Mouse (Mus musculus) liver, embryonic 15.5 days (tissue): ENCODE results near the gene Gfy. TPM values are rescaled to one million over a fixed set of nuclear protein-coding genes. Genes with fewer than 3 reads are reported as not detected.

Source experiments
- ATAC-seq: fragments of 200-750 bp; cut with Nextera tagmentation; 2 replicates; pipeline ENCODE4 v1.8.0; 2017; ENCODE audit warnings: moderate number of reproducible peaks, mild to moderate bottlenecking, moderate library complexity; ENCODE audit not compliant: insufficient read depth
- H3K27ac ChIP-seq: fragments of 300-500 bp; sonication (generic); replicated peaks from 2 replicates; pipeline ENCODE4 v1.5.1; 2015; ENCODE audit warnings: mild to moderate bottlenecking, inconsistent platforms
- H3K27me3 ChIP-seq: fragments of 300-500 bp; sonication (generic); 2 replicates; pipeline ENCODE4 v1.6.1; 2015; ENCODE audit warnings: mild to moderate bottlenecking, inconsistent platforms
- H3K36me3 ChIP-seq: fragments of 300-500 bp; sonication (generic); replicated peaks from 2 replicates; pipeline ENCODE4 v1.6.1; 2015; ENCODE audit warnings: moderate library complexity, mild to moderate bottlenecking, inconsistent platforms
- H3K4me1 ChIP-seq: fragments of 300-500 bp; sonication (generic); replicated peaks from 2 replicates; pipeline ENCODE4 v1.6.1; 2015; ENCODE audit warnings: inconsistent platforms
- H3K4me2 ChIP-seq: fragments of 300-500 bp; sonication (generic); 2 replicates; pipeline ENCODE4 v1.6.1; 2015; ENCODE audit warnings: moderate library complexity, mild to moderate bottlenecking, inconsistent platforms
- H3K4me3 ChIP-seq: fragments of 300-500 bp; sonication (generic); replicated peaks from 2 replicates; pipeline ENCODE4 v1.5.1; 2015; ENCODE audit warnings: mild to moderate bottlenecking, inconsistent platforms
- H3K9ac ChIP-seq: fragments of 300-500 bp; sonication (generic); 2 replicates; pipeline ENCODE4 v1.6.1; 2015; ENCODE audit warnings: moderate library complexity, mild to moderate bottlenecking, inconsistent platforms
- H3K9me3 ChIP-seq: fragments of 300-500 bp; sonication (generic); replicated peaks from 2 replicates; pipeline ENCODE4 v1.6.1; 2016; ENCODE audit warnings: inconsistent platforms
- WGBS: fragments of 180-500 bp; shearing (Covaris S2); methylation state at CpG from one replicate; pipeline ENCODE4 v1.1.7; 2015; ENCODE audit warnings: mixed read lengths; ENCODE audit not compliant: insufficient replicate concordance; 5-methylcytosine and 5-hydroxymethylcytosine counted together
- polyA plus RNA-seq: library from polyadenylated mRNA; unstranded; fragments of >200 nt; fragmentation: Nextera tagmentation; extraction: Ambion mirVana; gene quantifications from 2 replicates; pipeline ENCODE4 v1.2.1, GENCODE M21; 2015

Gfy gene
- polyA plus RNA-seq, 1 experiment from 2014 or later, result not detected

DNA sequence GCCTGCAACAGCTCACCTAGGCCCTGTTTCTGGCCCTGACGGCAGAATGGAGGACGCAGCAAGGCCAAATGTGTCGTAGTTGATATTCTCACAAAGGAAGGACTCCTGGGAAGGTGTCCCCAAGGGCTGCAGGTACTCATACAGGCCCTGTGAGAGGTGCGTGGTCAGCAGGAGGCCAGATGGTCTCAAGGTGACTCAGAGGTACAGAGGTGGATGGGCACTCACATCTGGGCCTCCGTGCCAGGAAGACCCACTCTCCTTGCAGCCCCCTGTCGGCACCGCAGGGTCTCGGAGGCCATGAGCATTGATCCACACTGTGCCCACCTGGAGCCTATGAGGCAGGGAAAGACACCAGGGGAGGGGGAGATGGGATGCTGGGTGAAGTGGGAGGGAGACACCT is 33.9 kb downstream of the Gfy start:
- Histone ChIP-seq H3K36me3 (peaks cover 49% of the 10 kb centered on the region), H3K27ac (no peak overlapping the region), H3K9ac (no peak overlapping the region), H3K27me3 (no peaks in the 10 kb centered on the region), H3K4me2 (no peak overlapping the region), H3K4me1 (peaks cover 19% of the 10 kb centered on the region; the same call in 1 of the 2 replicates), H3K4me3 (no peak overlapping the region), H3K9me3 (no peaks in the 10 kb centered on the region)
- no peak for ATAC-seq
- 85% methylated on average over 8 of the region's 8 CpGs for WGBS

DNA sequence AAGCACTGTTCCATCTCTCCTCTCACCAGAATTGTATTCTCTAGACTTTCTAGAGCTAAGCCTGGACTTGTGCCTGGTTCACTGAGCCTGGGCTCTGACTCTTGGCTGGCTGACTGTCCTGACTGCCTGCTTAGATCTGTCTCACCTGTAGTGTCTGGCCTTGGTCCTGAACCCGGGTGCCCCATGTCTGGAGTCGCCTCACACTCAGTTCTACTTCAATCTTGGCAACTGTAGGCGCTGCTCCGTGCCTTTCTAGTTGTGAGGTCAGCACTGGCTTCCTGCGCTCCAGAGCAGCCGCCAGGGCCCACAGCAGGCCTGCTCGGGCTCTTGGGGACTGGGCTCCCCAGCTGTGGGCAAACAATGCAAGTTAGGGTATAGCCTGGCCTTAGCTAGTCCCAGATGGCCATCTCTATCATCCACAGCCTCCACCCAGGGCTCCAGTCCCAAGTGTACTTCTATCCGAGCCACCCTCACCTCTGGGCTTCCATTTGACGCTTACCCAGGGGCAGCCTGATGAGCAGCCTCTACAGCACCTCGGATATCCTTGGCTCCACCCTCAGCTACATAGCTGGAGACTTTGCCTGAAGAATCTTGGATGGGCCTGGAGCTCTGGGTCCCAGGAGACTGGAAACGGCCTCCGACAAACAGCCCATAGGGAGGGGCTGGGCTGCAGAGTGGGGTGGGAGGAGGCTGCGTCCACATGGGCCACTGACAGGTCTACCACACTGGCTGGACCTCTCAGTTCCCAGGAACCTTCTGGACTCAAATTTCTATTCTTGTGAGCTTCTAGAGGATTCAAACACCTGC is 34.8 kb downstream of the Gfy start:
- H3K4me1 ChIP-seq, result peaks cover 17% of the 10 kb centered on the region; the same call in 1 of the 2 replicates
- WGBS, result 77% methylated on average over 13 of the region's 13 CpGs
- no peaks in the 10 kb centered on the region for H3K27me3 ChIP-seq
- no peak overlapping the region for H3K27ac ChIP-seq
- ATAC-seq, result no peak
- H3K4me3 ChIP-seq, result no peak overlapping the region
- no peak overlapping the region for H3K9ac ChIP-seq
- H3K36me3 ChIP-seq, result peaks cover 49% of the 10 kb centered on the region
- no peaks in the 10 kb centered on the region for H3K9me3 ChIP-seq
- no peak overlapping the region for H3K4me2 ChIP-seq

DNA sequence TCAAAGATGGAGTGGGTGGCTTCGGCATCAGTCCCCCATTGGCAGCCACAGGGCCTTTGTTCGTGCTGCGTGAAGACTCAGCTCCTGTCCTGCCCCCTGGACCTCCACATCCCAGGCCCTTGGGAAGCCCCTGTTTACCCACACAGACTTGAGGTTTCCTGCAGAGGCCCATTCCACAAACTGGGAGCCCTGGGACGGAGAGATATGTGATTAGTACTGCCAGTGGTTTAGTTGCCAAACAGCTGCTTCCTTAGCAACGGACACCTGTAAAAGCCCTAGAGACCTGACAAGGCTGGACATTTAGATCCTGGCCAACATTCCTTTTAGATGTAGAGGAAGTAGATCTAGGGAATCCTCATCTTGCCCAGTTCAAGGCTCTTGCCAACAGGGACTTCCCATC is 37.5 kb downstream of the Gfy start:
- Histone ChIP-seq H3K4me3 (no peak overlapping the region), H3K4me2 (no peak overlapping the region), H3K9ac (no peak overlapping the region), H3K27me3 (no peaks in the 10 kb centered on the region), H3K36me3 (peaks cover 48% of the 10 kb centered on the region), H3K9me3 (no peaks in the 10 kb centered on the region), H3K4me1 (peaks cover 26% of the 10 kb centered on the region), H3K27ac (no peak overlapping the region)
- 76% methylated on average over 5 of the region's 5 CpGs for WGBS
- no peak for ATAC-seq

- no peak overlapping the region for H3K27ac ChIP-seq
- H3K27me3 ChIP-seq, result no peaks in the 10 kb centered on the region
- H3K4me1 ChIP-seq, result peaks cover 32% of the 10 kb centered on the region
- no peak overlapping the region for H3K9ac ChIP-seq
- H3K36me3 ChIP-seq, result peaks cover 42% of the 10 kb centered on the region
- ATAC-seq, result no peak
- H3K4me3 ChIP-seq, result no peak overlapping the region
- 83% methylated on average over 3 of the region's 3 CpGs for WGBS
- no peaks in the 10 kb centered on the region for H3K9me3 ChIP-seq
- no peak overlapping the region for H3K4me2 ChIP-seq
Observed at GRCm38 (mm10) chr7:45141319-45141718, 38.0 kb downstream of the Gfy start.

- Histone ChIP-seq H3K27ac (no peak overlapping the region; the same call in 1 of the 2 replicates), H3K4me1 (peaks cover 41% of the 10 kb centered on the region), H3K9ac (no peak overlapping the region), H3K9me3 (no peaks in the 10 kb centered on the region), H3K4me2 (no peak overlapping the region), H3K4me3 (no peak overlapping the region), H3K36me3 (peaks cover 31% of the 10 kb centered on the region), H3K27me3 (no peaks in the 10 kb centered on the region)
- ATAC-seq, result no peak
- 63% methylated on average over 8 of the region's 8 CpGs for WGBS
Observed at GRCm38 (mm10) chr7:45139904-45140723, 39.3 kb downstream of the Gfy start.

GRCm38 (mm10) chr7:45138403-45138802 is 41.0 kb downstream of the Gfy start:
- peaks cover 56% of the 10 kb centered on the region for H3K4me1 ChIP-seq
- ATAC-seq, result no peak
- 59% methylated on average over 1 of the region's 1 CpGs for WGBS
- H3K36me3 ChIP-seq, result peaks cover 20% of the 10 kb centered on the region
- H3K9ac ChIP-seq, result no peak overlapping the region
- no peaks in the 10 kb centered on the region for H3K9me3 ChIP-seq
- H3K4me3 ChIP-seq, result no peak overlapping the region
- no peaks in the 10 kb centered on the region for H3K27me3 ChIP-seq
- no peak overlapping the region for H3K4me2 ChIP-seq
- H3K27ac ChIP-seq, result 0 out of 2 replicates have a peak overlapping the region, but pooled peaks have one; percentile 79

- Histone ChIP-seq H3K4me2 (peak overlapping the region; percentile 95), H3K27ac (peak overlapping the region; percentile 79), H3K9me3 (no peaks in the 10 kb centered on the region), H3K27me3 (no peaks in the 10 kb centered on the region), H3K4me3 (0 out of 2 replicates have a peak overlapping the region, but pooled peaks have one; percentile 12), H3K36me3 (peaks cover 14% of the 10 kb centered on the region), H3K4me1 (peaks cover 56% of the 10 kb centered on the region), H3K9ac (no peak overlapping the region; the same call in 1 of the 2 replicates)
- ATAC-seq, result peak; percentile 53
- WGBS, result 12% methylated on average over 12 of the region's 12 CpGs
Observed at GRCm38 (mm10) chr7:45137171-45138006, 42.0 kb downstream of the Gfy start.

GRCm38 (mm10) chr7:45135993-45136567 is 43.3 kb downstream of the Gfy start, which contains the start of the genes Gm45713 and Flt3l:
Gene Gm45713, minus strand, starts transcription at chr7:45136231.
Gene Flt3l, minus strand, starts transcription at chr7:45136432.
- Histone ChIP-seq H3K4me1 (peaks cover 56% of the 10 kb centered on the region), H3K9ac (peak within 1 kb of the TSS; percentile 76), H3K27ac (peak within 1 kb of the TSS; percentile 79), H3K27me3 (no peaks in the 10 kb centered on the region), H3K4me2 (peak within 1 kb of the TSS; percentile 95), H3K36me3 (peaks cover 6% of the 10 kb centered on the region), H3K4me3 (peak within 1 kb of the TSS; percentile 77), H3K9me3 (no peaks in the 10 kb centered on the region)
- ATAC-seq, result peak; percentile 72
- under 1% methylated on average over 29 of the region's 29 CpGs for WGBS

GRCm38 (mm10) chr7:45135370-45135769 is 44.0 kb downstream of the Gfy start:
- peaks cover 6% of the 10 kb centered on the region for H3K36me3 ChIP-seq
- peak overlapping the region; percentile 76 for H3K9ac ChIP-seq
- H3K27me3 ChIP-seq, result no peaks in the 10 kb centered on the region
- 27% methylated on average over 3 of the region's 3 CpGs for WGBS
- H3K4me3 ChIP-seq, result peak overlapping the region; percentile 77
- peak overlapping the region; percentile 79 for H3K27ac ChIP-seq
- peak overlapping the region; percentile 95 for H3K4me2 ChIP-seq
- peak; percentile 6; the same call in 1 of the 2 replicates for ATAC-seq
- peaks cover 56% of the 10 kb centered on the region for H3K4me1 ChIP-seq
- no peaks in the 10 kb centered on the region for H3K9me3 ChIP-seq

GRCm38 (mm10) chr7:45134544-45135026 is 44.8 kb downstream of the Gfy start:
- WGBS, result 5% methylated on average over 12 of the region's 12 CpGs
- Histone ChIP-seq H3K4me1 (peaks cover 60% of the 10 kb centered on the region), H3K4me3 (peak overlapping the region; percentile 77), H3K27me3 (no peaks in the 10 kb centered on the region), H3K9ac (peak overlapping the region; percentile 30; the same call in 1 of the 2 replicates), H3K27ac (peak overlapping the region; percentile 79), H3K4me2 (peak overlapping the region; percentile 95), H3K9me3 (no peaks in the 10 kb centered on the region), H3K36me3 (peaks cover 6% of the 10 kb centered on the region)
- peak; percentile 27 for ATAC-seq
